Mouse (Mus musculus) heart, embryonic 12.5 days (tissue): ENCODE data around the gene Crocc. TPM values are rescaled to one million over a fixed set of nuclear protein-coding genes. Genes with fewer than 3 reads are reported as not detected.

ENCODE experiments used
- ATAC-seq: fragments of 200-750 bp; cut with Nextera tagmentation; 2 replicates; pipeline ENCODE4 v1.8.0; 2017; ENCODE audit warnings: moderate TSS enrichment, moderate library complexity; ENCODE audit not compliant: insufficient number of reproducible peaks, low FRiP score
- H3K27ac ChIP-seq: fragments of 300-500 bp; sonication (generic); 2 replicates; pipeline ENCODE4 v1.5.1; 2016; ENCODE audit warnings: mild to moderate bottlenecking, moderate library complexity; ENCODE audit not compliant: poor library complexity, severe bottlenecking
- H3K27me3 ChIP-seq: fragments of 300-500 bp; sonication (generic); replicated peaks from 2 replicates; pipeline ENCODE4 v1.6.1; 2016; ENCODE audit warnings: mild to moderate bottlenecking, moderate library complexity
- H3K36me3 ChIP-seq: fragments of 300-500 bp; sonication (generic); 2 replicates; pipeline ENCODE4 v1.6.1; 2016; ENCODE audit warnings: mild to moderate bottlenecking, moderate library complexity
- H3K4me1 ChIP-seq: fragments of 300-500 bp; sonication (generic); replicated peaks from 2 replicates; pipeline ENCODE4 v1.6.1; 2016; ENCODE audit warnings: mild to moderate bottlenecking
- H3K4me2 ChIP-seq: fragments of 300-500 bp; sonication (generic); 2 replicates; pipeline ENCODE4 v1.6.1; 2016; ENCODE audit warnings: mild to moderate bottlenecking, moderate library complexity
- H3K4me3 ChIP-seq: fragments of 300-500 bp; sonication (generic); 2 replicates; pipeline ENCODE4 v1.5.1; 2016; ENCODE audit warnings: mild to moderate bottlenecking
- H3K9ac ChIP-seq: fragments of 300-500 bp; sonication (generic); 2 replicates; pipeline ENCODE4 v1.6.1; 2016; ENCODE audit warnings: mild to moderate bottlenecking, moderate library complexity
- H3K9me3 ChIP-seq: fragments of 300-500 bp; sonication (generic); replicated peaks from 2 replicates; pipeline ENCODE4 v1.6.1; 2016; ENCODE audit warnings: mild to moderate bottlenecking, moderate library complexity
- WGBS: fragments of 180-500 bp; shearing (Covaris S2); methylation state at CpG from one replicate; pipeline ENCODE4 v1.1.7; 2016; 5-methylcytosine and 5-hydroxymethylcytosine counted together
- polyA plus RNA-seq: library from polyadenylated mRNA; unstranded; fragments of >200 nt; fragmentation: Nextera tagmentation; extraction: Ambion mirVana; gene quantifications from 2 replicates; pipeline ENCODE4 v1.2.1, GENCODE M21; 2016

The Crocc gene
- polyA plus RNA-seq, 1 experiment from 2014 or later = 6.3 TPM

- Histone ChIP-seq H3K4me3 (no peak overlapping the region), H3K27me3 (no peaks in the 10 kb centered on the region), H3K9ac (0 out of 2 replicates have a peak overlapping the region, but pooled peaks have one; percentile 22), H3K36me3 (peaks cover 66% of the 10 kb centered on the region), H3K4me2 (no peak overlapping the region), H3K4me1 (peaks cover 32% of the 10 kb centered on the region), H3K9me3 (no peaks in the 10 kb centered on the region), H3K27ac (no peak overlapping the region)
- no peak for ATAC-seq
- WGBS = 80% methylated on average over 12 of the region's 12 CpGs
Observed at GRCm38 (mm10) chr4:141066709-141067515, 6.6 kb upstream of the Crocc start.

- Histone ChIP-seq H3K36me3 (peaks cover 48% of the 10 kb centered on the region), H3K4me1 (peaks cover 34% of the 10 kb centered on the region), H3K9ac (no peak overlapping the region), H3K4me3 (no peak overlapping the region), H3K9me3 (no peaks in the 10 kb centered on the region), H3K27me3 (no peaks in the 10 kb centered on the region), H3K4me2 (no peak overlapping the region), H3K27ac (no peak overlapping the region)
- no peak for ATAC-seq
- 7% methylated on average over 8 of the region's 8 CpGs for WGBS
Observed at GRCm38 (mm10) chr4:141065123-141065522, 4.8 kb upstream of the Crocc start.

- WGBS = 74% methylated on average over 4 of the region's 4 CpGs
- Histone ChIP-seq H3K9ac (0 out of 2 replicates have a peak overlapping the region, but pooled peaks have one; percentile 9), H3K9me3 (no peaks in the 10 kb centered on the region), H3K27ac (no peak overlapping the region), H3K27me3 (no peaks in the 10 kb centered on the region), H3K36me3 (peaks cover 38% of the 10 kb centered on the region), H3K4me1 (peaks cover 36% of the 10 kb centered on the region), H3K4me3 (no peak overlapping the region), H3K4me2 (no peak overlapping the region)
- no peak for ATAC-seq
Observed at GRCm38 (mm10) chr4:141064104-141064659, 3.8 kb upstream of the Crocc start.

- Histone ChIP-seq H3K4me2 (peak overlapping the region; percentile 86), H3K9ac (peak overlapping the region; percentile 89)
- 3% methylated on average over 32 of the region's 32 CpGs for WGBS
Observed at GRCm38 (mm10) chr4:141059616-141060425, 529 bp downstream of the Crocc start.

GRCm38 (mm10) chr4:141058835-141059234, 1.5 kb downstream of the Crocc start:
- Histone ChIP-seq H3K4me2 (no peak overlapping the region), H3K27ac (no peak overlapping the region), H3K9me3 (no peaks in the 10 kb centered on the region), H3K9ac (no peak overlapping the region), H3K27me3 (no peaks in the 10 kb centered on the region), H3K4me3 (no peak overlapping the region), H3K4me1 (peaks cover 14% of the 10 kb centered on the region), H3K36me3 (peaks cover 25% of the 10 kb centered on the region)
- no peak for ATAC-seq
- 78% methylated on average over 9 of the region's 9 CpGs for WGBS

More at GRCm38 (mm10) chr4:141059616-141060425, 529 bp downstream of the Crocc start:
- Histone ChIP-seq H3K9me3 (no peaks in the 10 kb centered on the region), H3K4me1 (peaks cover 9% of the 10 kb centered on the region), H3K27ac (peak overlapping the region; percentile 91), H3K27me3 (no peaks in the 10 kb centered on the region), H3K36me3 (peaks cover 21% of the 10 kb centered on the region), H3K4me3 (peak overlapping the region; percentile 71)
- peak; percentile 52 for ATAC-seq

GRCm38 (mm10) chr4:141056970-141057369, 3.4 kb downstream of the Crocc start:
- H3K36me3 ChIP-seq = peaks cover 30% of the 10 kb centered on the region
- H3K4me3 ChIP-seq = no peak overlapping the region
- no peaks in the 10 kb centered on the region for H3K27me3 ChIP-seq
- no peak overlapping the region for H3K9ac ChIP-seq
- no peak overlapping the region for H3K4me2 ChIP-seq
- H3K9me3 ChIP-seq = no peaks in the 10 kb centered on the region
- H3K27ac ChIP-seq = no peak overlapping the region
- 94% methylated on average over 10 of the region's 10 CpGs for WGBS
- H3K4me1 ChIP-seq = peaks cover 28% of the 10 kb centered on the region
- no peak for ATAC-seq

GRCm38 (mm10) chr4:141053568-141054161, 6.7 kb downstream of the Crocc start:
- Histone ChIP-seq H3K4me1 (peaks cover 19% of the 10 kb centered on the region), H3K9me3 (no peaks in the 10 kb centered on the region), H3K9ac (peak overlapping the region; percentile 61), H3K27me3 (no peaks in the 10 kb centered on the region), H3K27ac (peak overlapping the region; percentile 55), H3K4me2 (peak overlapping the region; percentile 49), H3K4me3 (no peak overlapping the region), H3K36me3 (peaks cover 36% of the 10 kb centered on the region)
- WGBS = 37% methylated on average over 17 of the region's 17 CpGs
- peak; percentile 10; the same call in 1 of the 2 replicates for ATAC-seq

GRCm38 (mm10) chr4:141053138-141053537, 7.2 kb downstream of the Crocc start:
- peaks cover 36% of the 10 kb centered on the region for H3K36me3 ChIP-seq
- H3K27ac ChIP-seq = peak overlapping the region; percentile 55
- ATAC-seq = peak; percentile 6; the same call in 1 of the 2 replicates
- H3K4me3 ChIP-seq = no peak overlapping the region
- WGBS = 43% methylated on average over 8 of the region's 8 CpGs
- no peaks in the 10 kb centered on the region for H3K27me3 ChIP-seq
- H3K9me3 ChIP-seq = no peaks in the 10 kb centered on the region
- peaks cover 19% of the 10 kb centered on the region for H3K4me1 ChIP-seq
- H3K4me2 ChIP-seq = peak overlapping the region; percentile 49
- H3K9ac ChIP-seq = peak overlapping the region; percentile 61

- Histone ChIP-seq H3K4me3 (no peak overlapping the region), H3K36me3 (peaks cover 37% of the 10 kb centered on the region), H3K4me2 (no peak overlapping the region), H3K27me3 (no peaks in the 10 kb centered on the region), H3K27ac (0 out of 2 replicates have a peak overlapping the region, but pooled peaks have one; percentile 55), H3K9me3 (no peaks in the 10 kb centered on the region), H3K9ac (0 out of 2 replicates have a peak overlapping the region, but pooled peaks have one; percentile 61), H3K4me1 (peaks cover 19% of the 10 kb centered on the region)
- ATAC-seq = no peak
- WGBS = 83% methylated on average over 12 of the region's 12 CpGs
Observed at GRCm38 (mm10) chr4:141052442-141052841, 7.9 kb downstream of the Crocc start.

- Histone ChIP-seq H3K9me3 (no peaks in the 10 kb centered on the region), H3K4me2 (no peak overlapping the region), H3K4me3 (no peak overlapping the region), H3K27me3 (no peaks in the 10 kb centered on the region), H3K27ac (no peak overlapping the region), H3K9ac (no peak overlapping the region), H3K36me3 (peaks cover 36% of the 10 kb centered on the region), H3K4me1 (peaks cover 25% of the 10 kb centered on the region)
- WGBS = 62% methylated on average over 4 of the region's 4 CpGs
- no peak for ATAC-seq
Observed at GRCm38 (mm10) chr4:141049476-141049835, 10.9 kb downstream of the Crocc start.
